Mouse (Mus musculus) layer of hippocampus, adult 9-10 months (tissue): Measurements from ENCODE around the gene Ggnbp2.
A peak's percentile ranks its signal among the peaks of the same experiment; 100 is the strongest.

ENCODE experiments used
- DNase-seq: peaks from one replicate; pipeline ENCODE4 v3.0.0; 2022; ENCODE audit warnings: low spot score

The Ggnbp2 gene

GRCm38 (mm10) chr11:84870337-84871043, at the start of gene Ggnbp2:
Ggnbp2 (minus strand) TSS chr11:84870817.
- DNase-seq: peak; percentile 69

- DNase-seq: no peak
Measured at GRCm38 (mm10) chr11:84919951-84920350, 49.3 kb upstream of the Ggnbp2 start.

DNA sequence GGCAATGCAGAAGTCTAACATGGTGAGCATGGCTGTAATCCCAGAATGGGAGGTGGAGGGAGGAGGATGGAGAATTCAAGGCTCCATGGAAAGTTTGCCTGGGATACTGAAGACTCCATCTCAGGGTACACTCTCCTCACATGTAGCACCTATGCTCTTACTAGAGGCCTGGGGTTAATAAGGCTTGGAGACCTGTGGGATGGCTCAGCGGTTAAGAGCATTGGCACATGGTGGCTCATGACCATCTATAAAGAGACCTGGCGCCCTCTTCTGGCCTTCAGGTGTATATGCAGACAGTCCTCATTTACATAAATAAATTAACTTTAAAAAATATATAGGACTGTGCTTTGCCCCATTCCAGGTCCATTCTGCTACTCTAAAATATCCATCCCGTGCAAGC, 48.7 kb upstream of the Ggnbp2 start:
- DNase-seq: no peak

GRCm38 (mm10) chr11:84918425-84918824, 47.8 kb upstream of the Ggnbp2 start:
- peak; percentile 71 for DNase-seq

DNA sequence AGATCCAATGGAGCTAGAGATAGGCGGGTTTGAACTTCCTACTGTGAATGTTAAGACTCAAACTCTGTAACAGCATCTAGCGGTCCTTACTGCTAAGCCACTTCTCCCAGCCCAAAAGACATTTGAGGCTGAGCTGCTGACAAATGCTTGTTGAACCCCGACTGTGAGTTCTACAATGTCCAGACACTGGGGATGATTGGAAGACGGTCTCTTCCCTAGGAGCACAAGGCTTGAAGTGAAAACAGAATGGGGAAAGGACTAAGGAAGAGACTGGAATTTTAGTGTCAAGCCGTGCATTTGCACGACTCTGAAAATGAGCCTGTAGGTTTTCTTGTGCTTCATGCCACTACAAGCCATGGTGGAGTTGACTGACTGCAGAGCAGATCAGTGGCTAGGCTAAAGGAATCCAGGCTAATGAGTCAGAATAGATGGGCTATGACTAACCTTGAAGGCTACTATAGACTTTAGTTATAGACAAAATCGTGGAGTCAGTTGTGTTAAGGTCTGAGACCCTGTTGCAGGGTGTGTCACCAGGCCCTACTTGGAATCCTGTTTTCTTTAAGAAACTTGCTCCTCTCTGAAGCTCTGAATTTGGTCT, 46.2 kb upstream of the Ggnbp2 start:
- no peak for DNase-seq

- peak; percentile 91 for DNase-seq
Measured at GRCm38 (mm10) chr11:84916053-84916702, 45.6 kb upstream of the Ggnbp2 start, which contains the start of gene Znhit3. Znhit3 (minus strand) TSS chr11:84916366.

GRCm38 (mm10) chr11:84914673-84915072, 44.1 kb upstream of the Ggnbp2 start:
- no peak for DNase-seq

DNA sequence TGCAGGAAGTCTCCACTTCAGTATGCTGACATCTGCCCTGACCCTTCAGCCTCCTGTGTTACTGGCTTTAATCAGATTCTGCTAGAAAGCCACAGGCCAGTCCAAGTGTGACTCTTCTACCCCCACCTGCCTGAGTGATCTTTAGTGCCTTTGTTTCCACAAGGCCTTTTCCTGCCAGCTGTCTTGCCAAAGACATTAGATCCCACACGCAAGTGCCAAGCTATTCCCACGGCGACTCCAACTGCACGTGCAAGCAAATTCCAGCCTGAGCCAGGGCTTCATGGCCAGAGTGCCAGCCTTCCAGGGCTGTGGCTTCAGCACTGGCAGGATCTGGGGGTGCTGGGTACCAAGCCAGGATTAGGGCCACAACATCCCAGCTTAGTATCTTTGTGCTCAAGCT, 39.8 kb upstream of the Ggnbp2 start:
- no peak for DNase-seq

GRCm38 (mm10) chr11:84908480-84908879, 37.9 kb upstream of the Ggnbp2 start:
- no peak for DNase-seq

- DNase-seq: no peak
Measured at GRCm38 (mm10) chr11:84907081-84907480, 36.5 kb upstream of the Ggnbp2 start.

- DNase-seq: no peak
Measured at GRCm38 (mm10) chr11:84904597-84905144, 34.1 kb upstream of the Ggnbp2 start.

GRCm38 (mm10) chr11:84893113-84893512, 22.5 kb upstream of the Ggnbp2 start:
- DNase-seq: no peak

- no peak for DNase-seq
Measured at GRCm38 (mm10) chr11:84891705-84892104, 21.1 kb upstream of the Ggnbp2 start.

DNA sequence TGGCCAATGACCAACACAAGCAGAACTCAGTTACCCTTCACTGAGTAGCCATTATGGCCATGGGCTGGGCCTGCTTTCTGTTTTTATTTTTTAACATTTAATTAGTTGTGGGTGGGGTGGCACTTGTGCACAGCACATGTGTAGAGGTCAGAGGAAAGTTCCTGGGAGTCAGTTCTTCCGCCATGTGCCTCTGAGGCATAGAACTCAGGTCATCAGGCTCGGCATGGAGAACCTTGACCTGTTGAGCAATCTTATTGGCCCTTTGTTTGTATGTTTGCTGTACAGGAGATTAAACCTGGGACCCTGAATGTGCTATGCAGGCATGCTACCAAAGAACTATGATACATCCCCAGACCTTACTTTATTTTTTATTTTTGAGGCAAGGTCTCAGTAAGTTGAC, 18.9 kb upstream of the Ggnbp2 start:
- DNase-seq: no peak

GRCm38 (mm10) chr11:84888025-84888424, 17.4 kb upstream of the Ggnbp2 start:
- DNase-seq: no peak

DNA sequence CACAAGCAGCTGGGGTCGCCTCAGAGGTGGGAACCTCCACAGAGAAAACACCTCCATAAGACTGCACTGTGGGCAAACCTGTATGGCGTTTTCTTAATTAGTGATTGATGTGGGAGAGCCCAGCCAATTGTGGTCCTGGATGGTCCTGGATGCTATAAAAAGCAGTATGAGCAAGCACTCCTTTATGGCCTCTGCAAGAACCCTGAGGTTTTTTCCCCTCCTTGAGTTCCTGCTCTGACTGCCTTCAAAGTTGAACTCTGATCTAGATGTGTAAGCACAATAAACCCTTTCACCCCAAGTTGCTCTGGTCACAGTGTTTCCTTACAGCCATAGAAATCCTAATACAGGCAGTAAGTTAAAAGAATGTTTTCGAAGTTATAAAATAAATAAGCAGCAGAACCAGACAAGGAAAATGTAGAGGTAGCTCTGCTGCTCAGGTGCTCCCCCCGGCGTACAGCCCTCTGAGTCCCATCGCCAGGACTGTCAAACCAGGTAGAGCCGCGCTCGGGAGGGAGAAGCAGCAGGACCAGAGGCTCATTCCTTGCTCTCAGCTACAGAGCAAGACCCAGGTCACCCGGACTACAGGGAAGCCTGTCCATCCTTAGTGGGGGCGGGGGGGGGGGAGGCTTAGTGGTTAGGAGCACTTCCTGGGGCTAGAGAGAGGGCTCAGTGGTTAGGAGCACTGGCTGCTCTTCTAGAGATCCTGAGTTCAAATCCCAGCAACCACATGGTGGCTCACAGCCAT, 16.3 kb upstream of the Ggnbp2 start:
- no peak for DNase-seq

GRCm38 (mm10) chr11:84886236-84886635, 15.6 kb upstream of the Ggnbp2 start:
- no peak for DNase-seq

DNA sequence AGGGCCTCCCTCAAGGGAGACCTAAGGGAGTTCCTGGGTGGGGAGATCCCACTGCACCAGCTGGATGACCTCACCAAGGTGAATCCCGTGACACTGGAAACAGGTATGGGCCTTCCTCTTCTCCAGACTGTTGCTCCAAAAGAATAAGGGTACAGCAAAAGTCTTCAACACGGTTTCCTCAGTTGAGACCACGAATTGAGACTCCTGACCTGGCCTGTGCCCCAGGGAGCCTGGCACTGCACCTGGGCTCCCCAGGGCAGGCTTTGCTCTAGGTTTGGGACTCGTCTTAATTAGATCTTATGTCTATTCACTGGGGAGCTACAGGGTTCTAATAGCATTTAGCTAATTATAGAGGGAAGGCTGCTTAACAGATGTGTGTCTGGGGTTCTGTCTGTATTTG, 14.6 kb upstream of the Ggnbp2 start:
- DNase-seq: no peak

- no peak for DNase-seq
Measured at GRCm38 (mm10) chr11:84882346-84882745, 11.7 kb upstream of the Ggnbp2 start.

- no peak for DNase-seq
Measured at GRCm38 (mm10) chr11:84880971-84881370, 10.4 kb upstream of the Ggnbp2 start.

GRCm38 (mm10) chr11:84880465-84880961, 9.9 kb upstream of the Ggnbp2 start:
- no peak for DNase-seq
